Mouse (Mus musculus) midbrain, embryonic 10.5 days (tissue): ENCODE measurements around the gene Fam187b. TPM values are rescaled to one million over a fixed set of nuclear protein-coding genes. Genes with fewer than 3 reads are reported as not detected.

Experiments used
- DNase-seq: peaks from one replicate; pipeline ENCODE4 v3.0.0-alpha.2; 2017; ENCODE audit warnings: low spot score
- H3K27ac ChIP-seq: fragments of 300-500 bp; sonication (generic); replicated peaks from 2 replicates; pipeline ENCODE4 v1.5.1; 2016; ENCODE audit warnings: mild to moderate bottlenecking
- H3K27me3 ChIP-seq: fragments of 300-500 bp; sonication (generic); 2 replicates; pipeline ENCODE4 v1.6.1; 2016; ENCODE audit warnings: low read depth, mild to moderate bottlenecking; ENCODE audit not compliant: poor library complexity, severe bottlenecking
- H3K36me3 ChIP-seq: fragments of 300-500 bp; sonication (generic); 2 replicates; pipeline ENCODE4 v1.6.1; 2016; ENCODE audit warnings: mild to moderate bottlenecking, moderate library complexity
- H3K4me1 ChIP-seq: fragments of 300-500 bp; sonication (generic); 2 replicates; pipeline ENCODE4 v1.6.1; 2016
- H3K4me3 ChIP-seq: fragments of 300-500 bp; sonication (generic); 2 replicates; pipeline ENCODE4 v1.5.1; 2016; ENCODE audit warnings: mild to moderate bottlenecking, moderate library complexity
- H3K9me3 ChIP-seq: fragments of 300-500 bp; sonication (generic); replicated peaks from 2 replicates; pipeline ENCODE4 v1.6.1; 2016; ENCODE audit warnings: mild to moderate bottlenecking
- WGBS: fragments of 180-500 bp; shearing (Covaris S2); methylation state at CpG from one replicate; pipeline ENCODE4 v1.1.7; 2016; 5-methylcytosine and 5-hydroxymethylcytosine counted together
- polyA plus RNA-seq: library from polyadenylated mRNA; unstranded; fragments of >200 nt; fragmentation: Nextera tagmentation; extraction: Ambion mirVana; gene quantifications from 2 replicates; pipeline ENCODE4 v1.2.1, GENCODE M21; 2016

The Fam187b gene
- polyA plus RNA-seq, 1 experiment from 2014 or later, result 0.91 TPM

GRCm38 (mm10) chr7:31000505-31001020 is 27.0 kb downstream of the Fam187b start:
- Histone ChIP-seq H3K4me1 (no peaks in the 10 kb centered on the region), H3K9me3 (peaks cover 9% of the 10 kb centered on the region), H3K27me3 (no peaks in the 10 kb centered on the region), H3K36me3 (no peaks in the 10 kb centered on the region), H3K4me3 (no peak overlapping the region), H3K27ac (no peak overlapping the region)
- DNase-seq, result no peak
- WGBS, result 78% methylated on average over 7 of the region's 7 CpGs

GRCm38 (mm10) chr7:31002650-31003049 is 29.1 kb downstream of the Fam187b start:
- WGBS, result 86% methylated on average over 8 of the region's 8 CpGs
- Histone ChIP-seq H3K27ac (no peak overlapping the region), H3K27me3 (no peaks in the 10 kb centered on the region), H3K4me1 (no peaks in the 10 kb centered on the region), H3K4me3 (no peak overlapping the region), H3K9me3 (no peaks in the 10 kb centered on the region), H3K36me3 (no peaks in the 10 kb centered on the region)
- DNase-seq, result no peak

- DNase-seq, result no peak
- Histone ChIP-seq H3K36me3 (no peaks in the 10 kb centered on the region), H3K4me3 (no peak overlapping the region), H3K4me1 (no peaks in the 10 kb centered on the region), H3K27me3 (no peaks in the 10 kb centered on the region), H3K27ac (no peak overlapping the region), H3K9me3 (no peaks in the 10 kb centered on the region)
- 73% methylated on average over 1 of the region's 1 CpGs for WGBS
Observed at GRCm38 (mm10) chr7:31007775-31008174, 34.2 kb downstream of the Fam187b start.

GRCm38 (mm10) chr7:31008175-31008574 is 34.6 kb downstream of the Fam187b start:
- no peaks in the 10 kb centered on the region for H3K9me3 ChIP-seq
- no peak overlapping the region for H3K27ac ChIP-seq
- H3K27me3 ChIP-seq, result no peaks in the 10 kb centered on the region
- H3K4me1 ChIP-seq, result no peaks in the 10 kb centered on the region
- DNase-seq, result no peak
- WGBS, result 67% methylated on average over 1 of the region's 1 CpGs
- H3K36me3 ChIP-seq, result no peaks in the 10 kb centered on the region
- H3K4me3 ChIP-seq, result no peak overlapping the region

- Histone ChIP-seq H3K4me1 (no peaks in the 10 kb centered on the region), H3K27me3 (no peaks in the 10 kb centered on the region), H3K4me3 (no peak overlapping the region), H3K36me3 (no peaks in the 10 kb centered on the region), H3K9me3 (no peaks in the 10 kb centered on the region), H3K27ac (no peak overlapping the region)
- WGBS, result 83% methylated on average over 3 of the region's 3 CpGs
- DNase-seq, result no peak
Observed at GRCm38 (mm10) chr7:31008889-31009288, 35.3 kb downstream of the Fam187b start.

- 87% methylated on average over 5 of the region's 5 CpGs for WGBS
- Histone ChIP-seq H3K4me1 (no peaks in the 10 kb centered on the region; the same call in 1 of the 2 replicates), H3K9me3 (no peaks in the 10 kb centered on the region), H3K27me3 (no peaks in the 10 kb centered on the region), H3K4me3 (no peak overlapping the region), H3K36me3 (no peaks in the 10 kb centered on the region), H3K27ac (no peak overlapping the region)
- DNase-seq, result no peak
Observed at GRCm38 (mm10) chr7:31012971-31013370, 39.4 kb downstream of the Fam187b start.

GRCm38 (mm10) chr7:31017104-31017901 is 43.7 kb downstream of the Fam187b start:
- Histone ChIP-seq H3K9me3 (no peaks in the 10 kb centered on the region), H3K27ac (no peak overlapping the region), H3K4me1 (no peaks in the 10 kb centered on the region; the same call in 1 of the 2 replicates), H3K36me3 (no peaks in the 10 kb centered on the region), H3K27me3 (no peaks in the 10 kb centered on the region), H3K4me3 (no peak overlapping the region)
- WGBS, result 76% methylated on average over 10 of the region's 10 CpGs
- no peak for DNase-seq

GRCm38 (mm10) chr7:31028609-31029008 is 55.0 kb downstream of the Fam187b start:
- no peak for DNase-seq
- no peaks in the 10 kb centered on the region; the same call in 1 of the 2 replicates for H3K9me3 ChIP-seq
- H3K4me3 ChIP-seq, result no peak overlapping the region
- H3K27ac ChIP-seq, result no peak overlapping the region
- no peaks in the 10 kb centered on the region for H3K4me1 ChIP-seq
- H3K36me3 ChIP-seq, result no peaks in the 10 kb centered on the region
- 79% methylated on average over 8 of the region's 8 CpGs for WGBS
- no peaks in the 10 kb centered on the region for H3K27me3 ChIP-seq

- no peaks in the 10 kb centered on the region for H3K27me3 ChIP-seq
- H3K36me3 ChIP-seq, result no peaks in the 10 kb centered on the region
- no peaks in the 10 kb centered on the region; the same call in 1 of the 2 replicates for H3K9me3 ChIP-seq
- H3K27ac ChIP-seq, result no peak overlapping the region
- H3K4me1 ChIP-seq, result no peaks in the 10 kb centered on the region
- 68% methylated on average over 2 of the region's 2 CpGs for WGBS
- H3K4me3 ChIP-seq, result no peak overlapping the region
- no peak for DNase-seq
Observed at GRCm38 (mm10) chr7:31030717-31031116, 57.1 kb downstream of the Fam187b start.

GRCm38 (mm10) chr7:31031731-31032130 is 58.1 kb downstream of the Fam187b start:
- H3K27me3 ChIP-seq, result no peaks in the 10 kb centered on the region
- WGBS, result 85% methylated on average over 7 of the region's 7 CpGs

GRCm38 (mm10) chr7:31033409-31034165 is 60.0 kb downstream of the Fam187b start:
- WGBS, result 77% methylated on average over 9 of the region's 9 CpGs
- Histone ChIP-seq H3K9me3 (peaks cover 3% of the 10 kb centered on the region; the same call in 1 of the 2 replicates), H3K36me3 (no peaks in the 10 kb centered on the region), H3K4me1 (no peaks in the 10 kb centered on the region), H3K4me3 (no peak overlapping the region), H3K27me3 (no peaks in the 10 kb centered on the region), H3K27ac (no peak overlapping the region)
- no peak for DNase-seq

More at GRCm38 (mm10) chr7:31031731-31032130, 58.1 kb downstream of the Fam187b start:
- H3K9me3 ChIP-seq, result peaks cover 3% of the 10 kb centered on the region; the same call in 1 of the 2 replicates
- H3K4me3 ChIP-seq, result no peak overlapping the region
- H3K4me1 ChIP-seq, result no peaks in the 10 kb centered on the region
- no peak for DNase-seq
- H3K27ac ChIP-seq, result no peak overlapping the region
- no peaks in the 10 kb centered on the region for H3K36me3 ChIP-seq

- Histone ChIP-seq H3K4me1 (no peaks in the 10 kb centered on the region), H3K27me3 (no peaks in the 10 kb centered on the region; the same call in 1 of the 2 replicates), H3K36me3 (no peaks in the 10 kb centered on the region), H3K27ac (no peak overlapping the region), H3K9me3 (0 out of 2 replicates have a peak, but pooled peaks cover 3% of the 10 kb centered on the region), H3K4me3 (no peak overlapping the region)
- DNase-seq, result no peak
- 60% methylated on average over 11 of the region's 11 CpGs for WGBS
Observed at GRCm38 (mm10) chr7:31034789-31035188, 61.2 kb downstream of the Fam187b start.
